Mouse (Mus musculus): ENCODE data around the gene Epha4. TPM values are rescaled to one million over a fixed set of nuclear protein-coding genes. Genes with fewer than 3 reads are reported as not detected.
A peak's percentile ranks its signal among the peaks of the same experiment; 100 is the strongest.

Gene Epha4
- polyA plus RNA-seq, 1 experiment from 2014 or later = 23.2 TPM

- H3K4me3 ChIP-seq (ENCODE audit: low read depth, low read length) = no peak overlapping the region
- no peak for DNase-seq (ENCODE audit: low spot score)
- no peaks in the 10 kb centered on the region for H3K27me3 ChIP-seq (replicated peaks; ENCODE audit: control insufficient read depth, insufficient read depth, low read length)
- 0 out of 2 replicates have a peak overlapping the region, but pooled peaks have one; percentile 33 for H3K27ac ChIP-seq (replicated peaks; ENCODE audit: low read depth, low read length)
- no peaks in the 10 kb centered on the region for H3K9me3 ChIP-seq (ENCODE audit: control insufficient read depth, low read length)
- H3K4me1 ChIP-seq (ENCODE audit: control insufficient read depth, insufficient read depth, low read length) = peaks cover 23% of the 10 kb centered on the region
- H3K4me2 ChIP-seq (ENCODE audit: low read depth, low read length) = no peak overlapping the region; the same call in 1 of the 2 replicates
- H3K36me3 ChIP-seq (ENCODE audit: control insufficient read depth, insufficient read depth, low read length) = no peaks in the 10 kb centered on the region
- no peak overlapping the region for H3K9ac ChIP-seq (ENCODE audit: low read depth, low read length)
- ATAC-seq (ENCODE audit: low read depth) = no peak
- WGBS = 30% methylated on average over 3 of the region's 3 CpGs
Measured at GRCm38 (mm10) chr1:77461877-77462615, 52.8 kb downstream of the Epha4 start.

- Histone ChIP-seq H3K9me3 (ENCODE audit: control insufficient read depth, low read length) (no peaks in the 10 kb centered on the region), H3K27me3 (replicated peaks; ENCODE audit: control insufficient read depth, insufficient read depth, low read length) (no peaks in the 10 kb centered on the region), H3K4me3 (ENCODE audit: low read depth, low read length) (no peak overlapping the region), H3K36me3 (ENCODE audit: control insufficient read depth, insufficient read depth, low read length) (no peaks in the 10 kb centered on the region), H3K4me2 (ENCODE audit: low read depth, low read length) (no peak overlapping the region; the same call in 1 of the 2 replicates), H3K27ac (replicated peaks; ENCODE audit: low read depth, low read length) (peak overlapping the region; percentile 33; the same call in 1 of the 2 replicates), H3K9ac (ENCODE audit: low read depth, low read length) (no peak overlapping the region), H3K4me1 (ENCODE audit: control insufficient read depth, insufficient read depth, low read length) (peaks cover 23% of the 10 kb centered on the region)
- no peak for ATAC-seq (ENCODE audit: low read depth)
- WGBS = 60% methylated on average over 11 of the region's 11 CpGs
- DNase-seq (ENCODE audit: low spot score) = peak; percentile 24
Measured at GRCm38 (mm10) chr1:77460831-77461629, 53.9 kb downstream of the Epha4 start.

GRCm38 (mm10) chr1:77458751-77459385 is 56.0 kb downstream of the Epha4 start:
- Histone ChIP-seq H3K4me1 (ENCODE audit: control insufficient read depth, insufficient read depth, low read length) (peaks cover 23% of the 10 kb centered on the region), H3K27ac (replicated peaks; ENCODE audit: low read depth, low read length) (no peak overlapping the region), H3K9me3 (ENCODE audit: control insufficient read depth, low read length) (no peaks in the 10 kb centered on the region), H3K4me2 (ENCODE audit: low read depth, low read length) (no peak overlapping the region), H3K36me3 (ENCODE audit: control insufficient read depth, insufficient read depth, low read length) (no peaks in the 10 kb centered on the region), H3K9ac (ENCODE audit: low read depth, low read length) (no peak overlapping the region), H3K27me3 (replicated peaks; ENCODE audit: control insufficient read depth, insufficient read depth, low read length) (no peaks in the 10 kb centered on the region), H3K4me3 (ENCODE audit: low read depth, low read length) (no peak overlapping the region)
- WGBS = 82% methylated on average over 7 of the region's 7 CpGs
- ATAC-seq (ENCODE audit: low read depth) (no peak), DNase-seq (ENCODE audit: low spot score) (no peak)

- DNase-seq (ENCODE audit: low spot score) (no peak), ATAC-seq (ENCODE audit: low read depth) (no peak)
- WGBS = 40% methylated on average over 6 of the region's 6 CpGs
Measured at GRCm38 (mm10) chr1:77457446-77457800, 57.5 kb downstream of the Epha4 start.

GRCm38 (mm10) chr1:77456695-77457445 is 58.0 kb downstream of the Epha4 start:
- Histone ChIP-seq H3K4me2 (ENCODE audit: low read depth, low read length) (no peak overlapping the region), H3K36me3 (ENCODE audit: control insufficient read depth, insufficient read depth, low read length) (no peaks in the 10 kb centered on the region), H3K4me1 (ENCODE audit: control insufficient read depth, insufficient read depth, low read length) (peaks cover 18% of the 10 kb centered on the region), H3K27ac (replicated peaks; ENCODE audit: low read depth, low read length) (no peak overlapping the region), H3K9ac (ENCODE audit: low read depth, low read length) (no peak overlapping the region), H3K4me3 (ENCODE audit: low read depth, low read length) (no peak overlapping the region), H3K9me3 (ENCODE audit: control insufficient read depth, low read length) (no peaks in the 10 kb centered on the region), H3K27me3 (replicated peaks; ENCODE audit: control insufficient read depth, insufficient read depth, low read length) (no peaks in the 10 kb centered on the region)
- WGBS = 64% methylated on average over 7 of the region's 7 CpGs
- no peak for ATAC-seq (ENCODE audit: low read depth)
- DNase-seq (ENCODE audit: low spot score) = no peak

More at GRCm38 (mm10) chr1:77457446-77457800, 57.5 kb downstream of the Epha4 start:
- Histone ChIP-seq H3K4me3 (ENCODE audit: low read depth, low read length) (no peak overlapping the region), H3K4me2 (ENCODE audit: low read depth, low read length) (no peak overlapping the region), H3K36me3 (ENCODE audit: control insufficient read depth, insufficient read depth, low read length) (no peaks in the 10 kb centered on the region), H3K27ac (replicated peaks; ENCODE audit: low read depth, low read length) (no peak overlapping the region), H3K9me3 (ENCODE audit: control insufficient read depth, low read length) (no peaks in the 10 kb centered on the region), H3K9ac (ENCODE audit: low read depth, low read length) (no peak overlapping the region), H3K4me1 (ENCODE audit: control insufficient read depth, insufficient read depth, low read length) (peaks cover 23% of the 10 kb centered on the region), H3K27me3 (replicated peaks; ENCODE audit: control insufficient read depth, insufficient read depth, low read length) (no peaks in the 10 kb centered on the region)

GRCm38 (mm10) chr1:77453811-77454210 is 61.1 kb downstream of the Epha4 start:
- no peaks in the 10 kb centered on the region for H3K9me3 ChIP-seq (ENCODE audit: control insufficient read depth, low read length)
- no peak for ATAC-seq (ENCODE audit: low read depth)
- no peaks in the 10 kb centered on the region for H3K27me3 ChIP-seq (replicated peaks; ENCODE audit: control insufficient read depth, insufficient read depth, low read length)
- DNase-seq (ENCODE audit: low spot score) = no peak
- no peak overlapping the region for H3K27ac ChIP-seq (replicated peaks; ENCODE audit: low read depth, low read length)
- no peak overlapping the region for H3K9ac ChIP-seq (ENCODE audit: low read depth, low read length)
- H3K36me3 ChIP-seq (ENCODE audit: control insufficient read depth, insufficient read depth, low read length) = no peaks in the 10 kb centered on the region
- peaks cover 8% of the 10 kb centered on the region; the same call in 1 of the 2 replicates for H3K4me1 ChIP-seq (ENCODE audit: control insufficient read depth, insufficient read depth, low read length)
- 93% methylated on average over 1 of the region's 1 CpGs for WGBS
- H3K4me3 ChIP-seq (ENCODE audit: low read depth, low read length) = no peak overlapping the region
- H3K4me2 ChIP-seq (ENCODE audit: low read depth, low read length) = no peak overlapping the region

GRCm38 (mm10) chr1:77452721-77453120 is 62.2 kb downstream of the Epha4 start:
- H3K4me1 ChIP-seq (ENCODE audit: control insufficient read depth, insufficient read depth, low read length) = no peaks in the 10 kb centered on the region
- 93% methylated on average over 3 of the region's 3 CpGs for WGBS
- H3K4me2 ChIP-seq (ENCODE audit: low read depth, low read length) = no peak overlapping the region
- H3K9ac ChIP-seq (ENCODE audit: low read depth, low read length) = no peak overlapping the region
- no peak for DNase-seq (ENCODE audit: low spot score)
- no peaks in the 10 kb centered on the region for H3K27me3 ChIP-seq (replicated peaks; ENCODE audit: control insufficient read depth, insufficient read depth, low read length)
- no peaks in the 10 kb centered on the region for H3K9me3 ChIP-seq (ENCODE audit: control insufficient read depth, low read length)
- ATAC-seq (ENCODE audit: low read depth) = no peak
- H3K36me3 ChIP-seq (ENCODE audit: control insufficient read depth, insufficient read depth, low read length) = no peaks in the 10 kb centered on the region
- H3K27ac ChIP-seq (replicated peaks; ENCODE audit: low read depth, low read length) = no peak overlapping the region
- no peak overlapping the region for H3K4me3 ChIP-seq (ENCODE audit: low read depth, low read length)

GRCm38 (mm10) chr1:77451541-77451940 is 63.3 kb downstream of the Epha4 start:
- WGBS = 87% methylated on average over 3 of the region's 3 CpGs
- no peak overlapping the region for H3K4me2 ChIP-seq (ENCODE audit: low read depth, low read length)
- no peak overlapping the region for H3K9ac ChIP-seq (ENCODE audit: low read depth, low read length)

More at GRCm38 (mm10) chr1:77451541-77451940, 63.3 kb downstream of the Epha4 start:
- DNase-seq (ENCODE audit: low spot score) (no peak), ATAC-seq (ENCODE audit: low read depth) (no peak)
- H3K4me3 ChIP-seq (ENCODE audit: low read depth, low read length) = no peak overlapping the region
- no peaks in the 10 kb centered on the region for H3K36me3 ChIP-seq (ENCODE audit: control insufficient read depth, insufficient read depth, low read length)
- H3K27ac ChIP-seq (replicated peaks; ENCODE audit: low read depth, low read length) = no peak overlapping the region
- no peaks in the 10 kb centered on the region for H3K9me3 ChIP-seq (ENCODE audit: control insufficient read depth, low read length)
- H3K4me1 ChIP-seq (ENCODE audit: control insufficient read depth, insufficient read depth, low read length) = no peaks in the 10 kb centered on the region
- no peaks in the 10 kb centered on the region for H3K27me3 ChIP-seq (replicated peaks; ENCODE audit: control insufficient read depth, insufficient read depth, low read length)
